Mouse (Mus musculus) kidney, embryonic 16.5 days (tissue): ENCODE measurements around the gene Pomt1. TPM values are rescaled to one million over a fixed set of nuclear protein-coding genes. Genes with fewer than 3 reads are reported as not detected.

Experiments used
- ATAC-seq: fragments of 200-750 bp; cut with Nextera tagmentation; 2 replicates; pipeline ENCODE4 v1.8.0; 2017; ENCODE audit warnings: moderate TSS enrichment; ENCODE audit not compliant: low FRiP score, low TSS enrichment
- H3K27ac ChIP-seq: fragments of 300-500 bp; sonication (generic); 2 replicates; pipeline ENCODE4 v1.5.1; 2014; ENCODE audit warnings: low read length
- H3K27me3 ChIP-seq: fragments of 300-500 bp; sonication (generic); 2 replicates; pipeline ENCODE4 v1.6.1; 2014; ENCODE audit warnings: low read length, control low read depth, mixed read lengths; ENCODE audit not compliant: insufficient read depth
- H3K36me3 ChIP-seq: fragments of 300-500 bp; sonication (generic); 2 replicates; pipeline ENCODE4 v1.6.1; 2014; ENCODE audit warnings: low read length, control low read depth, mixed read lengths; ENCODE audit not compliant: insufficient read depth
- H3K4me1 ChIP-seq: fragments of 300-500 bp; sonication (generic); 2 replicates; pipeline ENCODE4 v1.6.1; 2014; ENCODE audit warnings: low read length, control low read depth, mixed read lengths; ENCODE audit not compliant: insufficient read depth
- H3K4me2 ChIP-seq: fragments of 300-500 bp; sonication (generic); replicated peaks from 2 replicates; pipeline ENCODE4 v1.6.1; 2014; ENCODE audit warnings: low read depth, low read length
- H3K4me3 ChIP-seq: fragments of 300-500 bp; sonication (generic); 2 replicates; pipeline ENCODE4 v1.5.1; 2014; ENCODE audit warnings: mild to moderate bottlenecking, low read length
- H3K9ac ChIP-seq: fragments of 300-500 bp; sonication (generic); replicated peaks from 2 replicates; pipeline ENCODE4 v1.6.1; 2014; ENCODE audit warnings: low read length
- H3K9me3 ChIP-seq: fragments of 300-500 bp; sonication (generic); 2 replicates; pipeline ENCODE4 v1.6.1; 2016; ENCODE audit warnings: low read length, control low read depth
- WGBS: fragments of 180-500 bp; shearing (Covaris S2); extraction: QIAGEN DNeasy Blood & Tissue Kit; methylation state at CpG from one replicate; pipeline ENCODE4 v1.1.7; 2014; 5-methylcytosine and 5-hydroxymethylcytosine counted together
- polyA plus RNA-seq: library from polyadenylated mRNA; unstranded; fragments of >200 nt; fragmentation: Nextera tagmentation; extraction: Ambion mirVana; gene quantifications from 2 replicates; pipeline ENCODE4 v1.2.1, GENCODE M21; 2015

Gene Pomt1
- polyA plus RNA-seq, 1 experiment from 2014 or later: 31.6 TPM

- Histone ChIP-seq H3K4me3 (no peak overlapping the region), H3K36me3 (peaks cover 99% of the 10 kb centered on the region), H3K27ac (no peak overlapping the region), H3K4me2 (no peak overlapping the region), H3K9ac (no peak overlapping the region), H3K27me3 (no peaks in the 10 kb centered on the region), H3K4me1 (no peaks in the 10 kb centered on the region), H3K9me3 (no peaks in the 10 kb centered on the region)
- ATAC-seq: no peak
- 94% methylated on average over 14 of the region's 14 CpGs for WGBS
Measured at GRCm38 (mm10) chr2:32219501-32219900, 16.9 kb upstream of the Pomt1 start.

- H3K27me3 ChIP-seq: no peaks in the 10 kb centered on the region
- no peak overlapping the region for H3K27ac ChIP-seq
- 86% methylated on average over 6 of the region's 6 CpGs for WGBS
- H3K4me3 ChIP-seq: no peak overlapping the region
- no peak overlapping the region for H3K9ac ChIP-seq
- ATAC-seq: no peak
- H3K4me2 ChIP-seq: no peak overlapping the region
- peaks cover 94% of the 10 kb centered on the region for H3K36me3 ChIP-seq
- no peaks in the 10 kb centered on the region for H3K4me1 ChIP-seq
- H3K9me3 ChIP-seq: no peaks in the 10 kb centered on the region
Measured at GRCm38 (mm10) chr2:32220021-32220420, 16.4 kb upstream of the Pomt1 start.

GRCm38 (mm10) chr2:32220969-32221368 is 15.4 kb upstream of the Pomt1 start:
- Histone ChIP-seq H3K4me1 (no peaks in the 10 kb centered on the region), H3K27ac (no peak overlapping the region), H3K27me3 (no peaks in the 10 kb centered on the region), H3K9ac (no peak overlapping the region), H3K36me3 (peaks cover 93% of the 10 kb centered on the region), H3K4me2 (no peak overlapping the region), H3K4me3 (no peak overlapping the region), H3K9me3 (no peaks in the 10 kb centered on the region)
- 96% methylated on average over 10 of the region's 10 CpGs for WGBS
- ATAC-seq: no peak

GRCm38 (mm10) chr2:32221577-32221976 is 14.8 kb upstream of the Pomt1 start:
- Histone ChIP-seq H3K27me3 (no peaks in the 10 kb centered on the region), H3K4me2 (no peak overlapping the region), H3K4me1 (no peaks in the 10 kb centered on the region), H3K27ac (no peak overlapping the region), H3K9me3 (no peaks in the 10 kb centered on the region), H3K4me3 (no peak overlapping the region), H3K36me3 (peaks cover 93% of the 10 kb centered on the region), H3K9ac (no peak overlapping the region)
- 91% methylated on average over 7 of the region's 7 CpGs for WGBS
- no peak for ATAC-seq

GRCm38 (mm10) chr2:32222057-32222456 is 14.3 kb upstream of the Pomt1 start:
- 83% methylated on average over 10 of the region's 10 CpGs for WGBS
- H3K4me2 ChIP-seq: no peak overlapping the region

GRCm38 (mm10) chr2:32235433-32235832 is 957 bp upstream of the Pomt1 start:
- H3K9me3 ChIP-seq: no peaks in the 10 kb centered on the region
- no peaks in the 10 kb centered on the region for H3K27me3 ChIP-seq
- peak overlapping the region; percentile 79 for H3K9ac ChIP-seq
- WGBS: 29% methylated on average over 7 of the region's 7 CpGs
- peaks cover 28% of the 10 kb centered on the region for H3K36me3 ChIP-seq
- H3K27ac ChIP-seq: peak overlapping the region; percentile 95
- H3K4me3 ChIP-seq: peak overlapping the region; percentile 82
- no peak for ATAC-seq
- peak overlapping the region; percentile 76 for H3K4me2 ChIP-seq
- peaks cover 22% of the 10 kb centered on the region for H3K4me1 ChIP-seq

More at GRCm38 (mm10) chr2:32222057-32222456, 14.3 kb upstream of the Pomt1 start:
- Histone ChIP-seq H3K27me3 (no peaks in the 10 kb centered on the region), H3K9me3 (no peaks in the 10 kb centered on the region), H3K9ac (no peak overlapping the region), H3K27ac (no peak overlapping the region), H3K36me3 (peaks cover 93% of the 10 kb centered on the region), H3K4me3 (no peak overlapping the region), H3K4me1 (no peaks in the 10 kb centered on the region)
- no peak for ATAC-seq

GRCm38 (mm10) chr2:32236760-32237487 is 534 bp downstream of the Pomt1 start:
- peak overlapping the region; percentile 71 for H3K27ac ChIP-seq
- H3K4me2 ChIP-seq: peak overlapping the region; percentile 76
- H3K9me3 ChIP-seq: no peaks in the 10 kb centered on the region
- peaks cover 15% of the 10 kb centered on the region for H3K36me3 ChIP-seq
- H3K9ac ChIP-seq: peak overlapping the region; percentile 79
- peaks cover 22% of the 10 kb centered on the region for H3K4me1 ChIP-seq
- H3K27me3 ChIP-seq: no peaks in the 10 kb centered on the region
- 0% methylated on average over 20 of the region's 20 CpGs for WGBS
- H3K4me3 ChIP-seq: peak overlapping the region; percentile 82
- peak; percentile 66 for ATAC-seq

GRCm38 (mm10) chr2:32237571-32237970 is 1.2 kb downstream of the Pomt1 start:
- peaks cover 9% of the 10 kb centered on the region; the same call in 1 of the 2 replicates for H3K36me3 ChIP-seq
- WGBS: 34% methylated on average over 4 of the region's 4 CpGs
- H3K9ac ChIP-seq: peak overlapping the region; percentile 79
- peak overlapping the region; percentile 82 for H3K4me3 ChIP-seq
- H3K4me1 ChIP-seq: peaks cover 22% of the 10 kb centered on the region
- no peaks in the 10 kb centered on the region for H3K9me3 ChIP-seq
- H3K27ac ChIP-seq: peak overlapping the region; percentile 71
- H3K4me2 ChIP-seq: peak overlapping the region; percentile 76
- no peaks in the 10 kb centered on the region for H3K27me3 ChIP-seq
- no peak for ATAC-seq

GRCm38 (mm10) chr2:32238708-32239435 is 2.5 kb downstream of the Pomt1 start:
- Histone ChIP-seq H3K27ac (no peak overlapping the region), H3K4me3 (no peak overlapping the region), H3K4me2 (no peak overlapping the region), H3K9me3 (no peaks in the 10 kb centered on the region), H3K27me3 (no peaks in the 10 kb centered on the region), H3K4me1 (peaks cover 22% of the 10 kb centered on the region), H3K36me3 (0 out of 2 replicates have a peak, but pooled peaks cover under 1% of the 10 kb centered on the region), H3K9ac (no peak overlapping the region)
- no peak for ATAC-seq
- WGBS: 93% methylated on average over 9 of the region's 9 CpGs

- H3K9me3 ChIP-seq: no peaks in the 10 kb centered on the region
Measured at GRCm38 (mm10) chr2:32240591-32240990, 4.2 kb downstream of the Pomt1 start.

More at GRCm38 (mm10) chr2:32240591-32240990, 4.2 kb downstream of the Pomt1 start:
- H3K36me3 ChIP-seq: 0 out of 2 replicates have a peak, but pooled peaks cover 7% of the 10 kb centered on the region
- WGBS: 79% methylated on average over 5 of the region's 5 CpGs
- H3K4me2 ChIP-seq: no peak overlapping the region
- no peak overlapping the region for H3K9ac ChIP-seq
- ATAC-seq: no peak
- H3K4me3 ChIP-seq: no peak overlapping the region
- H3K4me1 ChIP-seq: peaks cover 9% of the 10 kb centered on the region
- no peak overlapping the region for H3K27ac ChIP-seq
- no peaks in the 10 kb centered on the region for H3K27me3 ChIP-seq
